Mouse (Mus musculus) liver, embryonic 12.5 days (tissue): Measurements from ENCODE around the gene Nectin4. TPM values are rescaled to one million over a fixed set of nuclear protein-coding genes. Genes with fewer than 3 reads are reported as not detected.
A peak's percentile ranks its signal among the peaks of the same experiment; 100 is the strongest.

Source experiments
- ATAC-seq: fragments of 200-750 bp; cut with Nextera tagmentation; 2 replicates; pipeline ENCODE4 v1.8.0; 2017; ENCODE audit warnings: moderate number of reproducible peaks, mild to moderate bottlenecking, moderate library complexity
- H3K27ac ChIP-seq: fragments of 300-500 bp; sonication (generic); 2 replicates; pipeline ENCODE4 v1.5.1; 2016; ENCODE audit warnings: mild to moderate bottlenecking
- H3K27me3 ChIP-seq: fragments of 300-500 bp; sonication (generic); replicated peaks from 2 replicates; pipeline ENCODE4 v1.6.1; 2016; ENCODE audit warnings: mild to moderate bottlenecking, moderate library complexity
- H3K36me3 ChIP-seq: fragments of 300-500 bp; sonication (generic); 2 replicates; pipeline ENCODE4 v1.6.1; 2016; ENCODE audit warnings: mild to moderate bottlenecking, moderate library complexity
- H3K4me1 ChIP-seq: fragments of 300-500 bp; sonication (generic); 2 replicates; pipeline ENCODE4 v1.6.1; 2016
- H3K4me2 ChIP-seq: fragments of 300-500 bp; sonication (generic); 2 replicates; pipeline ENCODE4 v1.6.1; 2016; ENCODE audit warnings: mild to moderate bottlenecking, moderate library complexity
- H3K4me3 ChIP-seq: fragments of 300-500 bp; sonication (generic); 2 replicates; pipeline ENCODE4 v1.5.1; 2016; ENCODE audit warnings: mild to moderate bottlenecking, moderate library complexity
- H3K9ac ChIP-seq: fragments of 300-500 bp; sonication (generic); 2 replicates; pipeline ENCODE4 v1.6.1; 2016; ENCODE audit warnings: mild to moderate bottlenecking, moderate library complexity
- H3K9me3 ChIP-seq: fragments of 300-500 bp; sonication (generic); replicated peaks from 2 replicates; pipeline ENCODE4 v1.6.1; 2016; ENCODE audit warnings: mild to moderate bottlenecking, moderate library complexity
- WGBS: fragments of 180-500 bp; shearing (Covaris S2); methylation state at CpG from one replicate; pipeline ENCODE4 v1.1.7; 2016; ENCODE audit not compliant: insufficient replicate concordance; 5-methylcytosine and 5-hydroxymethylcytosine counted together
- polyA plus RNA-seq: library from polyadenylated mRNA; unstranded; fragments of >200 nt; fragmentation: Nextera tagmentation; extraction: Ambion mirVana; gene quantifications from 2 replicates; pipeline ENCODE4 v1.2.1, GENCODE M21; 2016

The Nectin4 gene
- polyA plus RNA-seq, 1 experiment from 2014 or later: 0.06 TPM

GRCm38 (mm10) chr1:171361106-171362103 lies 8.5 kb upstream of the Nectin4 start:
- WGBS: 34% methylated on average over 16 of the region's 16 CpGs
- Histone ChIP-seq H3K27me3 (no peaks in the 10 kb centered on the region), H3K36me3 (peaks cover 25% of the 10 kb centered on the region), H3K4me1 (peaks cover 26% of the 10 kb centered on the region), H3K9me3 (no peaks in the 10 kb centered on the region), H3K9ac (peak overlapping the region; percentile 72), H3K4me2 (peak overlapping the region; percentile 79), H3K4me3 (peak overlapping the region; percentile 65), H3K27ac (peak overlapping the region; percentile 64)
- peak; percentile 72 for ATAC-seq

GRCm38 (mm10) chr1:171365934-171366333 lies 4.0 kb upstream of the Nectin4 start:
- 53% methylated on average over 7 of the region's 7 CpGs for WGBS
- Histone ChIP-seq H3K9me3 (no peaks in the 10 kb centered on the region), H3K36me3 (no peaks in the 10 kb centered on the region), H3K4me1 (peaks cover 8% of the 10 kb centered on the region), H3K4me2 (no peak overlapping the region), H3K27me3 (peaks cover 13% of the 10 kb centered on the region), H3K9ac (no peak overlapping the region), H3K27ac (no peak overlapping the region), H3K4me3 (no peak overlapping the region)
- ATAC-seq: no peak

- peaks cover 20% of the 10 kb centered on the region for H3K4me1 ChIP-seq
- H3K4me2 ChIP-seq: no peak overlapping the region
- no peak for ATAC-seq
- H3K27me3 ChIP-seq: peaks cover 32% of the 10 kb centered on the region
- H3K9ac ChIP-seq: no peak overlapping the region
- H3K9me3 ChIP-seq: no peaks in the 10 kb centered on the region
- H3K27ac ChIP-seq: no peak overlapping the region
- no peaks in the 10 kb centered on the region for H3K36me3 ChIP-seq
- H3K4me3 ChIP-seq: no peak overlapping the region
- WGBS: 58% methylated on average over 3 of the region's 3 CpGs
Measured at GRCm38 (mm10) chr1:171372880-171373279, 3.0 kb downstream of the Nectin4 start.

GRCm38 (mm10) chr1:171373946-171374345 lies 4.0 kb downstream of the Nectin4 start:
- Histone ChIP-seq H3K27me3 (peaks cover 32% of the 10 kb centered on the region), H3K4me3 (no peak overlapping the region), H3K36me3 (no peaks in the 10 kb centered on the region), H3K9ac (peak overlapping the region; percentile 39; the same call in 1 of the 2 replicates), H3K4me2 (peak overlapping the region; percentile 20; the same call in 1 of the 2 replicates), H3K4me1 (peaks cover 20% of the 10 kb centered on the region), H3K9me3 (no peaks in the 10 kb centered on the region), H3K27ac (no peak overlapping the region)
- WGBS: 2% methylated on average over 4 of the region's 4 CpGs
- ATAC-seq: no peak

- H3K27me3 ChIP-seq: peaks cover 36% of the 10 kb centered on the region
- no peak overlapping the region for H3K4me2 ChIP-seq
- ATAC-seq: peak; percentile 30; the same call in 1 of the 2 replicates
- no peak overlapping the region for H3K9ac ChIP-seq
- H3K36me3 ChIP-seq: no peaks in the 10 kb centered on the region
- peaks cover 29% of the 10 kb centered on the region for H3K4me1 ChIP-seq
- no peaks in the 10 kb centered on the region for H3K9me3 ChIP-seq
- 39% methylated on average over 9 of the region's 9 CpGs for WGBS
- no peak overlapping the region for H3K27ac ChIP-seq
- H3K4me3 ChIP-seq: no peak overlapping the region
Measured at GRCm38 (mm10) chr1:171375646-171376097, 5.8 kb downstream of the Nectin4 start.

- H3K27ac ChIP-seq: no peak overlapping the region
- WGBS: 50% methylated on average over 6 of the region's 6 CpGs
- H3K4me1 ChIP-seq: peaks cover 29% of the 10 kb centered on the region
- H3K4me3 ChIP-seq: no peak overlapping the region
- H3K9me3 ChIP-seq: no peaks in the 10 kb centered on the region
- H3K36me3 ChIP-seq: no peaks in the 10 kb centered on the region
- H3K27me3 ChIP-seq: peaks cover 35% of the 10 kb centered on the region
- H3K9ac ChIP-seq: no peak overlapping the region
- no peak for ATAC-seq
- no peak overlapping the region for H3K4me2 ChIP-seq
Measured at GRCm38 (mm10) chr1:171378298-171378697, 8.4 kb downstream of the Nectin4 start.

GRCm38 (mm10) chr1:171379935-171380599 lies 10.2 kb downstream of the Nectin4 start:
- peaks cover 20% of the 10 kb centered on the region for H3K4me1 ChIP-seq
- no peaks in the 10 kb centered on the region for H3K36me3 ChIP-seq
- ATAC-seq: no peak; the same call in 1 of the 2 replicates
- peak overlapping the region; percentile 7; the same call in 1 of the 2 replicates for H3K4me3 ChIP-seq
- 5% methylated on average over 31 of the region's 31 CpGs for WGBS
- no peaks in the 10 kb centered on the region for H3K9me3 ChIP-seq
- H3K9ac ChIP-seq: no peak overlapping the region
- H3K27me3 ChIP-seq: peaks cover 44% of the 10 kb centered on the region
- no peak overlapping the region for H3K27ac ChIP-seq
- H3K4me2 ChIP-seq: peak overlapping the region; percentile 50

GRCm38 (mm10) chr1:171382096-171382620 lies 12.3 kb downstream of the Nectin4 start:
- no peak for ATAC-seq
- no peak overlapping the region for H3K4me2 ChIP-seq
- no peaks in the 10 kb centered on the region for H3K9me3 ChIP-seq
- no peak overlapping the region for H3K27ac ChIP-seq
- H3K27me3 ChIP-seq: peaks cover 54% of the 10 kb centered on the region
- WGBS: 65% methylated on average over 11 of the region's 11 CpGs
- H3K9ac ChIP-seq: no peak overlapping the region
- no peaks in the 10 kb centered on the region for H3K36me3 ChIP-seq
- H3K4me1 ChIP-seq: peaks cover 9% of the 10 kb centered on the region; the same call in 1 of the 2 replicates
- H3K4me3 ChIP-seq: no peak overlapping the region

GRCm38 (mm10) chr1:171384361-171384760 lies 14.5 kb downstream of the Nectin4 start:
- Histone ChIP-seq H3K27ac (no peak overlapping the region), H3K4me3 (no peak overlapping the region), H3K27me3 (peaks cover 52% of the 10 kb centered on the region), H3K9me3 (no peaks in the 10 kb centered on the region), H3K36me3 (no peaks in the 10 kb centered on the region), H3K4me2 (no peak overlapping the region), H3K9ac (no peak overlapping the region), H3K4me1 (peaks cover 21% of the 10 kb centered on the region)
- WGBS: 55% methylated on average over 9 of the region's 9 CpGs
- ATAC-seq: no peak

GRCm38 (mm10) chr1:171385171-171385570 lies 15.3 kb downstream of the Nectin4 start:
- no peak overlapping the region for H3K4me2 ChIP-seq
- no peaks in the 10 kb centered on the region for H3K36me3 ChIP-seq
- peaks cover 22% of the 10 kb centered on the region for H3K4me1 ChIP-seq
- no peak overlapping the region for H3K4me3 ChIP-seq
- no peak overlapping the region for H3K27ac ChIP-seq
- no peaks in the 10 kb centered on the region for H3K9me3 ChIP-seq
- no peak for ATAC-seq
- 63% methylated on average over 9 of the region's 9 CpGs for WGBS
- H3K9ac ChIP-seq: no peak overlapping the region
- H3K27me3 ChIP-seq: peaks cover 44% of the 10 kb centered on the region

GRCm38 (mm10) chr1:171387099-171387498 lies 17.2 kb downstream of the Nectin4 start:
- ATAC-seq: no peak
- no peaks in the 10 kb centered on the region for H3K9me3 ChIP-seq
- H3K4me1 ChIP-seq: peaks cover 24% of the 10 kb centered on the region
- peaks cover 28% of the 10 kb centered on the region for H3K27me3 ChIP-seq
- 42% methylated on average over 6 of the region's 6 CpGs for WGBS
- no peaks in the 10 kb centered on the region for H3K36me3 ChIP-seq
- H3K4me2 ChIP-seq: no peak overlapping the region
- no peak overlapping the region for H3K4me3 ChIP-seq
- no peak overlapping the region for H3K27ac ChIP-seq
- no peak overlapping the region for H3K9ac ChIP-seq
